Mouse (Mus musculus) right cerebral cortex, postnatal 10 days (tissue): ENCODE results near the gene Smg7.
"Not testable (repeated sequence)": the region's sequence is repeated elsewhere in the genome, so short reads cannot be mapped to it uniquely, and the experiment has no call there.

ENCODE experiments used
- DNase-seq, 2 experiments: peaks; one replicate each; pipeline ENCODE4 v3.0.0; 2021; ENCODE audit warnings: low spot score in 2 of 2

Gene Smg7

DNA sequence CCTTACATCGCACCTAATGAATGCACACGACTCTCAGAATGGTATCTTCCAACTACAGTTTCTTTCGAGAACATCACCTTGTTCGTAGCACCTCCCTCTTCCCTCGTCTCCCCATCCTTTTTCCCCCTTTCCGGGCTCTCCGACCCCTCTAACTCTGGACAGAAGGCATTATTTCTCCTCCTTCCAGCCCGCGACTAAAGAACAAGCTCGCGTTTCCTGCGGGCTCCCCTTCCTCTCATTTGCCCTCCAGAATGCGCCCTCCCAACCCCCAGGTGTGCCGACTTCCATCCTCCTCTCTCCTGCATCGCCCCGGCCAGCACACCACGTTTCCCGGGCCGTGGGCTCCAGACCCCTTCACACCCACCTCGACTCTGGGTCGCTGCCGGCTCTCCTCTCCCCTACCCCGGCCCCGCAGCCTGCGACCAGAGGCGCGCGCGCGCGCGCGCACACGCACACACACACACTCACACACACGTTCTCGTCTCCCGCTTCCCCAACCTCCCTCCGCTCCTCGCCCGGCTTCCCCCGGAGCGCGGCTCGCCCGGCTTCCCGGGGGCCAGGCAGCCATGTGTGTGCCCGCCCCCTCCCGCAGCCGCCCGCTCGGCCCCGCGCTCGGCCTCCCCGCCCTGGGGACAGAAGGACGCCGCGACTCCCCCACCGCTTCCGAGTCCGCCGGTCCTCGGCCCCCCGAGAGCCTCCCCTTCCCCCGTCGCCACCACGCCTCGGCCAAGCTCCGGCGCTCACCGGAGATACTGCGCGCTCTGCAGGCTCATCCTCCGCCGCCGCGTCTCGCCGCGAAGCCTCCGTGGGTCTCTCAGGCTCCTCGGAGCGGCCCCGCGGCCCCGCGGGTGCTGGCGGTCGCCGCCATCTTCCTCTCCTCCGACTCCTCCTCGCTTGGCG, at the start of gene Smg7:
Smg7 (minus strand) TSS at position 882 of the 900 bp plus-strand sequence.
- no peak for DNase-seq

DNA sequence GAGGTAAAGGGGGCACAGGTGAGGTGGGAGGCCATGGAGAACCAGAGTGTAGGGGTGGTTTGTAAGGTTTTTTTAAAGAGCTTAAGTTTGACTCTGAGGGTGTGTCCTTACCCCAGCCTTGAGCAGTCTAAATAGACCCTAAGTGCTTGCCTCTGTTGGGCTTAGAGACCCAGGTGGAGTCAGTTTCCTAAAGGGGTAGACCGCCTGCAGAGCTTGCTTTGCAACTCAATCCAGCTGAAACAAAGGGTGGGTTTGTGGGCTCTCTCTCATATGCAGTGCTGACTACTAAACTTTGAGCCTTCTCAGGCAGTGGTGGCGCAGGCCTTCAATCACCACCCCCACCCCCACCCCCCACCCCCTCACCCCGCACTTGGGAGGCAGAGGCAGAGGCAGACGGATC, 40.5 kb upstream of the Smg7 start:
- DNase-seq, result no peak

DNA sequence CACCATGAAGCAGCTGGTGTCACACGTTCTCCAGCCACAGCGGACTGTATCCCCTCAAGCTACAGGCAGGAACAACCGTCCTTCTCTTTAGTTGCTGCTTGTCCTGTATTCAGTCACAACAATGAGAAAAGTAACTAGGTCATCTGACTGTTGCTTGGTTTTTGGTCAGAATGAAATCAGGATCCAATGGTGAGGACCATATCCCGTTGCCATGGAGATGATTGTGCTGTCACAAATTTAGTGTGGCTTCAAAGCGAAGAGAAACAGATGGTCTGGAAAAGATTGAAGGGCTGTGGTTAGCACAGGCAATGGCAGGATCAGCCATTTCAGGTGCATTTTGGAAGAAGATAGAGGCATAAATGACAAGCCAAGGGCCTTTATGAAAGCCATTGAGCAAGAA, 33.9 kb upstream of the Smg7 start:
- peak in 1 of 2 experiments; percentile 26 for DNase-seq

DNA sequence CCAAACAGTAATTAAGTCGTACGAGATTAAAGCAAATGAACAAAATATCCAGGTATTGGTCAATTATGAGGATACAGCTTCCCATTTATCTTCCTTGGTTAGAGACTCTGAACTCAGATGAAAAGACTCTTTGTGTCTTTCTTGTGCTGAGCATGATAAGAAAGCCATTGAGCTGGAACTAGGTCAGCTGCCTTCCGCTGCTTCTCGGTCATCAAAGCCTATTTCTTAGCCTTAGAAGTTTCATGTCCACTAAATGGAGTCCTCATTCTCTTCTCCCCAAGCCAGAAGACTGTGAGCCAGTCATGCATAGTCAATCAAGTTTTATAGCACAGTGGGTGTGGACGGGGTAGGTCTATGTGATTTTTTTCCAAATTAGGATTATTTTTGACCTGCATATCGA, 33.0 kb upstream of the Smg7 start:
- DNase-seq, result peak in 1 of 2 experiments; percentile 34

DNA sequence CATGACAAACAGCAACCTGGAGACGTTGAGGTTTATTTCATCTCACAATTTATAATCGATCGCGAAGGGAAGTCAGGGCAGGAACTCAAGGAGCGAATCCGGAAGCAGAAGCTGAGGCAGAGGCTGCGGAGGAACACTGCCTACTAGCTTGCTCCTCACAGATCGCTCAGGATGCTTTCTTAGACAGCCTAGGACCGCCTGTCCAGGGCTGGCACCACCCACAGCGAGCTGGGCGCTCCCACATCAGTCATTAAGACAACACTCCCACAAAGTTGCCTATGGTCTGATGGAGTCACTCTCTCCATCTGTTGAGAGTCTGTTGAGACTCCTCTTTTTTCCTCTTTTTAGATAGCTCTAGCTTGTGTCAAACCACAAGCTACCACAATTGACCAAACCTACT, 31.5 kb upstream of the Smg7 start:
- DNase-seq, result no peak

DNA sequence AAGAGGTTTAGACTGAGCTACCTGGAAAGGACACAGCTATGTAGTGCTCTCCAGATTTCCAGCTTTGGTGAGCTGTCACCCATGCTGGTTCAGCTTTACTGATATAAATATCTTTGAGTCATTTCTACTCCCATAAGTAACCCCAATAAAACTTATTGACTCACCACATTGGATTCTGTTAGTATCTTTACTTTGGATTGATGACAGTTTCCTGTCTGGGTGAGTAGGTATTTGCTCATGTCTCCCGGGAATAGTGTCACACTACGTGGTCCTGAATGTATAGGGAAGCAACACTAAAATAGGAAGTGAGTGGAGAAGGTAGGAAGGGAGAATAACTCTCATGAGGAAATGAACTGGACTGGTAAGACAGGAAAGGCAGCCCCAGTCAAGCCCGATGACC, 19.3 kb upstream of the Smg7 start:
- DNase-seq, result no peak

DNA sequence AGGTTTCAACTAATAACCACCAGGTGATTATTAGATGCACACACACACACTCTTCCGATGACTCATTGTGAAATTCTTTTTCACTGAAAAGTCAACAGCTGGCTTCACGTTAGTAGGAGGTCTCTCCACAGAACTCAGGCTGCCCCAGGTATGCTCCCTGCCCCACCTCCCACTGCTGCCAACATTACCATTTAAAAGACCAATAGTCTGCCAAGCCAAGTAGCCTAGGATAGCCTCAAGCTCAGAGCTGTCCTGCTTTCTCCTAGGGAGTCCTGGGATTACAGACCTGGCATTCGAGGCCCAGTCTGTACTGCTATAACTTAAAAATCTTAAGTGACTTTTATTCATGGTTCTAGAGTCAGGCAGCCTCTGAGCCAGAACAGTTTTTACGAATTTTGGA, 15.2 kb upstream of the Smg7 start:
- DNase-seq, result no peak

DNA sequence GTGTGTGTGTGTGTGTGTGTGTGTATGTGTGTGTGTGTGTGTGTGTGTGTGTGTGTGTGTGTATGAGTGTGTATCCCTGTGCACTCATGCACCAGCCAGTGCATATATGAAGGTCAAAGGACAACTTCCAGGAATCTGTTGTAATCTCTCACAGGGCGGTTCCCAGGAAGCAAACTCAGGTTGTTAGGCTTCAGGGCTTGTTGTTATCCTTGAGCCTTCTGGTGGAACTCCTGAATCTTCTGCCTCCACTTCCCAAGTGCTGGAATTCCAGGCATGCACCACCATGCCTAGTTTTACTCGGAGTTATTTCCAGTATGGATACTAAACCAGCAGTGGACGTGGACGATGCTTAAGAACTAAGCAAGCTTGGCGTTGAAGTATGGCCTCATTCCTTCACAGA, 14.5 kb upstream of the Smg7 start:
- no peak for DNase-seq

DNA sequence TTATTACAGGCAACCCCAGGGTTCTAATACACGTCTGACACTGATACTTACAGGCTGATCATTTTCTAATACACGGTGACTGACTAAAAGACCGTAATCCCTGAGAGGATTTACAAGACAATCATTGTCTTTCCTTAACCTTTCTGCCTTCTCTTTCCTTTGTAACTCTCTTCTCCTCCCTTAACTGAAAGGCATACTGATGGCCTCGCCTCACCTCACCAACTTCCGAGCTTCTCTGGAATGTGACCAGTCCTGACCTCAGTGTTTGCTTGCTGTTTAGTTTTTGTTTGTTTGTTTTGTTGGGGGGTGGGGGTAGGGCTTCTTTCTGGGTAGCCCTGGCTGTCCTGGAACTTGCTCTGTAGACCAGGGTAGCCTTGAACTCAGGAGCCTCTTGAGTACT, 13.3 kb upstream of the Smg7 start:
- no peak for DNase-seq

DNA sequence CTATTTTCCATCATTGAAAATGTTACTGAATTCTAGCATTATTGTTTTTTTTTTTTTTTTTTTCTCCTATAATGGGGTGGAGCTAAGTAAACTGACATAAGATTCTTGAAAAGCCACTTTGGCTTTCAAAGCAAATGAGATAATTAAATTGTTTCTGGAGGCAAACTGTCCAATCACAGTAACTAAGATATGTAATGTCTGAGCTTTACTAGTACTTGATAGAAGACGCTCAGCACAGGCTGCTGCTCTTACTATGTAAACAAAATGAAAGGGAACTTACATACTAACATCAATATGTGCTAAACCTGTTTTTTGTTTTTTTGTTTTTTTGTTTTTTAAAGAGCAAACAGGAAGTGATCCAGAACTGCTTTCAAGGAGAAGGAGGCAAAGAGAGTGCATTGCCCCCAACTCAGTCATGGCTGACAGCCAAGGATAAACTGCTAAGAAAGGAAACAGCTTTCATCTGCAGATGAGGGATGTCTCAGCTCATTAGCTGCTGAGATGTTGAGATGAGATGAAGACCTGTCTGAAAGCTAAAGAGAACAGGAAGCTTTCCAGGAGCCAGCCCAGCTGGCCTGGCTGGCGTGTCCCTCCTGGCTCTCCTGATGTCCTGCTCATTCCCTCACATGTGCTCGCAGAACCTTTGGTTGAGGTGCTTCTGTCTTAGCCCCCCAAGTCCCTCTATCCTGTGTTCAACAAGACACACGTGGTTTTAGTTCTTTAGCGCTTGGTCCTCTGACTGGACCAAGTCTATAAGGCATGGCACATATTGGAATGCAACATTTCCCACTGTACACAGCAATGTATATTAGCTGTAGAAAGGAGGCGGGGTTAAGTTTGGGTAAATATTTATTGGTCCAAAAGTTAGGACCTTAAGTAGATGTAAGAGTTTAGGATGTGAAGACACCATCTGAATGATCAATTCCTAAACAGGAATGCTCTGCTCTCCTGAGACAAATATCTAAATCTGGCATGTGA, 11.3 kb upstream of the Smg7 start:
- no peak for DNase-seq

DNA sequence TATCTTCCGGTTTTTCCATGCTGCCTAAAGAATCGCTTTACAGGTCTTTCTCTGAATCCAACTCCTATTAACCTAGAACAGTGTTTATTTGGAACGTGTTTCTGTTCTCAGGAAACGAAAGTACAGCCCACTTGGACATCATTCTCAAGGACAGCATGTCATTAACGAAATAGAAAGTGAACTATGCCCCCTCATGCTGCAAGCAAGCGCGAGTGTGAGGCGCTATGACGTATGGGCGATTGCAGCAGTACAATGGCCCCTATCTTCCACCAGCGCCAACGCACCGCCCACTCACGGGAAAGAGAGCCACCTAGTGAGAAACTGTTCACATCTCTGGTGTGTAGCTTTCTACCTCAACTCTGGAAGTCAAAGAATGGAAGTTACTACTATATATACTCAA, 2.0 kb upstream of the Smg7 start:
- peak; percentile 90 for DNase-seq

DNA sequence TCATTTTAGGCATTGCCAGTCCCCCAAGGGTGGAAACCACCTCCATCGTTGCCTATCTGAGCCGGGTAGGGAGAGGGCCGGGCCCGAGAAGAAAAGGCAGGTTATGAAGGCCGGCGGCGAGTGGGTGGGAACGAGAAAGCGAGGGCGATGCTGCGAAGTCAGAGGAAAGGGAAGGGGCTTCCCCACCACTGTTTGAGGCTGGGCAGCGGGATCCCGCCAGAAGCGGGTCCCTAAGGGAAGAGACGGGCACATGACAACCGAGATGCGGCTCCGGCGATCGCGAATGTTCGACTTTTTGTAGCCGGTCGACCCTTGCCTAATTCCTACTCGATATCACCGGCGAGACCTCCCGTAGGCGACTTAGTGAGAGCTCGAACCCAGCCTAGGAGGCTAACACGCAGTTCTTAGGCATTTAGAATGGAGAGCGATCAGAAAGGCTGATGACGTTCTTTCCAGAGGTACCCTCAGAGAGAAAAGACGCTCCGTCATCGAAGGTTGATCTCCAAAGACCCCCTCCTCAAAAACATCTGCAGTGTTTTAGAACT, 1.2 kb upstream of the Smg7 start:
- no peak for DNase-seq

DNA sequence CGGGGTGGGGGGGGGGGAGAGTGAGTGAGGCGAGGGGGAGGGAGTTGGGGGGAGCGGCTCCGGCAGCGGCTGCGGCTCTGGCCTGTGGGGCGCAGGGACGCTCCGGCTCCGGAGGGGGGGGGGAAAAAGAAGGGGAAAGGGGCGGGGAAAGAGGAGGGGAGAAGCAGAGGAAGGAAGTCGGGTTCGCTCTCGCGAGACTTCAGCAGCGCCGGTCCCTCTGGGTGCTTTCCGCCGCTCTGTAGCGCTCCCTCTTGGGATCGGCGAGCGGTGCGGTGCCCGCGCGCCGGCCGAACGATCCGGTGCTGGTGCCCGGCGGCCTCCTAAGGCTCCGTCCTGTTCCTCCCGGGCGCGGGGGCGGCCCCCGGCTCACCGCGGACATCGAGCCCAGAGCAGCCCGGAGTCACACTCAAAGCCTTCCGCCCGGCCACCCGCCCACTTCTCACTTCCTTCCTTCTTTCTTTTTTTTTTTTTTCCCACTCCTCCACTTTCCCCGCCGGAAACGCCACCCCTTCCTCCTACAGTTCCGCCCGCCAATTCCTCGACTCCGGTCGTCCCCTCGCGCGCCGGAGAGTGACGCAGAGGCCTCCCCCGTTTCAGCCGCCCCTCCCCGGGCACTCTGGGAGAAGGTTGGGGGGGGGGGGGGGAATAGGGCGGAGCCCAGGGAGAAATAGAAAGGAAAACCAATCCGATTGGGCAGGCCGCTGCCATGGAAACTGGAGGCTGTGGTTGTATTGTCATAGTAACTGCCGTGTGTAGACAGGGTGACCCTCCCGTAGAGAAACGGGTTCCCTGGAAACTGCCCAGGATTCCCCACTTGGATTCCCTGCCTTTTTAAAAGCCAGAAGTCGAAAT, 445 bp upstream of the Smg7 start:
- peak; percentile 99 for DNase-seq

DNA sequence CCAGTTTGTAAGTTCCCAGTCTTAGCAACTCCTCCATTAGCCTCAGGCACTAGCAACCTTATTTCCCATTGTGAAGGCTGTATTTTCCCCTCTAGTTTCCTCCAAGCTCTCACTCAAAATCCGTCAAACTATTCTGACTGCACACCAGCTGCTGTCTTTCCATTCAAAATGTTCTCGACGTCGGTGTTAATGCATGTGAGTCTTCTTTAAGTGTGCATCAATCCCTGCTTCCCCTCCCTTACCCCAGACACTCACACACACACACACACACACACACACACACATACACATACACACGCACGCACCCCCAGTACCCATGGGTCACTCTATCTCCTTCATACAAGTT, 1.1 kb downstream of the Smg7 start:
- DNase-seq, result no peak

DNA sequence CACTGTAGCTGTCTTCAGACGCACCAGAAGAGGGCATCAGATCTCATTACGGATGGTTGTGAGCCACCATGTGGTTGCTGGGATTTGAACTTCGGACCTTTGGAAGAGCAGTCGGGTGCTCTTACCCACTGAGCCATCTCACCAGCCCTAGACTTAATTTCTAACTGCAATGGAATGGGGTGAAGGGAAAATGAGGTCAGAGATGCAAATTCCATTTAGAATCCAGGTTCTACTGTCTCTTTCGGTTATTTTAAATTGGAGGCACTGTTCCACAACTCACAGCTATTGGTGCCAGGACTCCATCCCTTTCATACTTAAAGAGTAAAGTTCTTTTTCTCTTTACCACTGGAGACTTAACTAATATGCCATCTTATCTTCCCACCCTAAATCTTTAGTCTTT, 14.4 kb downstream of the Smg7 start:
- DNase-seq, result not testable (repeated sequence)

DNA sequence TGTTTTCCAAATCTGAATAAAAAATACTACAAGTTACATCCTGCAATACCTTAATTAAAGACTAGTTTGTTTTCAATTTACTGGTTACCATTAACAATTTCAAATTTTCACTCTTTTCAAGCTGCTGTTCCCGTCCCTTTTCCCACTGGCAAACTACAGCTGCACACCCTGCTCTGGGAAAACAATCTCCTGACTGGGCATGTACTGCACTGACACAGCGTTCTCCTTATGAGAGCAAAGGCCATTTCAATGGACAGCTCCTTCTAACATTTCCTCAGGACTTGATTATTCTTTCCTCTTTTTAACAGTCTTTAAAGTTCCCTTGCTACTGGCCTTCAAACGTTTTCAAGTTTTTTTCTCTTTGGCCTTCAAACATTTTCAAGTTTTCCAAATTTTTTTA, 31.4 kb downstream of the Smg7 start:
- DNase-seq, result no peak

DNA sequence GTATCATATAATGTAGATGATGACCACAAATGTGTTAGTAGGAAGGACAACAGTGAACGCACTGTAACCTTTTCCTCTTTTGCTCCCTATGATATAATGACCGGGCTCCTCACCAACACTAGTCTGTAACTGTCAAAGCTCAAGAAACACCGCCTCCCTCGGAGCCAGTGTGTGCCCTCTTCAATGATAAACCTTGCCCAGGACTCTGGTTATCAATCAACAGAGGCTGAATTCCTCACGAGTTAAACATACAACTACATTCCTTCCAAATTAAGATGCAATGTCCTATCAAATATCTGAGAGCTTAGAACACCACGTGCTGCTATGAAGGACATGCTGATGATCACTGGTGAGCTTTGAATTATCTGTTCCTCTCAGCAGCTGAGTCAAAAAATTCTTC, 32.5 kb downstream of the Smg7 start:
- DNase-seq, result no peak

DNA sequence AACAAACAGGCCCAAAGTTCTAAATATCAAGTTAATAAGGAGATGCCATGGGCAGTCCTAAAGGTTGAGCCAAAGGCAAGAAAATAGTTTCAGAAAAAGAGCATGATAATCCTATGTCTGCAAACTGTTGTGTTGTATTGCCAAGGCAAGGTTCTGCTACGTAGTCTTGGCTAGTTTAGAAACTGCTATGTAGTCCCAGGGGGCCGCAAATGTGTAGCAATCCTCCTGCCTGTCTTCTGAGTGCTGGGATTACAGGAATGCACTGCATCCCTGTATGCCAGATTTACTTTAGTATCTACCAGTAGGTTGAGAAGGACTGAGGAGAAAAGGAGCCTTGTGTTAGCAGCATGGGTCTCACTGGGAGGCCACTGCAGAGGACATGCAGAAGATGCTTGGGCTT, 55.6 kb downstream of the Smg7 start:
- no peak for DNase-seq

DNA sequence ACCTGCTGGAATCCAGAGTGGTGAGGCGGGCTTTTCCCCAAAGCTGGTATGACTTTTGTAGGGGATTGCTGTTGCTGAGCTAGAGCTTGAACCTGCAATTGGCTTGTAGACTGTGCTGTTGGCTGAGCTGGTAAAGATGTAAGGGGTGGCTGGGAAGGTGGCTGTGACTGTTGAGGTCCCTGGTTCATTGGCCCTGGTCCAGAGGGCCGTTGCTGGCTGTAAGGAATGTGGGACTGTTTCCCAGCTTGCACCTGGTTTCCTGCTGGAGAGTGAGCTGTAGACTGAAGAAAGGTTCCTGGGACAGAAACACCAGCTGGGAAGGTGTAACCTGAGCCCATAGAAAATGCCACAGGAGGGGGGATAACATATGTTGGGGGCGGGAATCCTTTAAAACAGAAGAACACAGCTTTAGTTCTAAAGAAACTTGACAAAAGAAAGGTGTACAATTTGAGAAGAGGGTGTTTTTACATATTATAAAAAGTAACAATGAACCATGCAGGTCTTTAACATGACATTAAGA, 57.2 kb downstream of the Smg7 start:
- DNase-seq, result no peak

DNA sequence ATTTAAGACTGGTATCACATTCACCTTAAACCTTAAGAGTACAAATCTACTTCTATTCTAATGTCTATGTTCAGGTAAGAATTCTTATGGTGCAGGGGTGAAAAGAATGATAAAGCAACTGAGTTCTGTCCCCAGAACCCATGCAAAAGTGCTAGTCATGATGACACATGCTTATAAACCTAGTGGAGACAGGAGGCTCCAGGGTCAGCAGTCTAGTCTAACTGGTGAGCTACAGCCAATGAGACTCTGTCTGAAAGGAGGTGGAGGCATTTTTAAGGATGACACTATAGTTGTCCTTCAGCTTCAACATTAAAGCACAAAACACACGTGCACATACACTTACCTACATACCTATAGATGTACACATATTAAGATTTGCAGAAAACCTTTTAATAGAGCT, 57.8 kb downstream of the Smg7 start:
- no peak for DNase-seq

DNA sequence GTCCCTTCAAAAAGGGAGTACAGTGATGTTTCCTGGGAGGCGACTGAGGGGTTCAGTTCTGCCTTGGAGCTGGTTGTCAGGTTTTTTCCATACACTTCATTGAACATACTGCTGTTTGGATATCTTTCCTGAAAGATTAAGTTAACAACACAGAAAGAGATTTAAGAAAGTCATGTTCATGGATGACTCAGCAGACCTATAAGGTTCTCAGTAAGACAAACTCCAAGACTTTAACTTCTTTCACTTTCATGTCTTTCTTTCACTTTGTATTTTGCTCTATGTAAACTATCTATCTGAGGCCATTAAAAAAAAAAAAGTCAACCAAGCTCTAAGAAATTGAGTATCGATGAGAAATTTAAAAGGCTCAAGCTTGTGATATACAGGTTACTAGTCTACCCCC, 61.4 kb downstream of the Smg7 start:
- no peak for DNase-seq
